Mouse (Mus musculus) G1E (cell line): ENCODE results near the gene Actn1. TPM values are rescaled to one million over a fixed set of nuclear protein-coding genes. Genes with fewer than 3 reads are reported as not detected.

ENCODE experiments used
- ATAC-seq: 2 replicates; pipeline ENCODE4 v1.8.0; 2016; ENCODE audit warnings: mild to moderate bottlenecking; ENCODE audit not compliant: insufficient number of reproducible peaks, poor library complexity, low FRiP score, severe bottlenecking; ENCODE audit errors: extremely low read depth
- DNase-seq: peaks from one replicate; pipeline ENCODE4 v3.0.0; 2012; ENCODE audit warnings: low spot score
- H3K27me3 ChIP-seq: 2 replicates; pipeline ENCODE4 v1.6.1; 2012; ENCODE audit warnings: mild to moderate bottlenecking, low read length, inconsistent platforms; ENCODE audit not compliant: insufficient read depth
- H3K36me3 ChIP-seq: replicated peaks from 2 replicates; pipeline ENCODE3; 2012; ENCODE audit warnings: mild to moderate bottlenecking, inconsistent platforms
- H3K4me1 ChIP-seq: 2 replicates; pipeline ENCODE4 v1.6.1; 2012; ENCODE audit warnings: low read depth, low read length, inconsistent platforms, mixed read lengths; ENCODE audit not compliant: insufficient read depth
- H3K4me3 ChIP-seq: 2 replicates; pipeline ENCODE4 v1.5.1; 2012; ENCODE audit warnings: low read depth, mild to moderate bottlenecking, inconsistent platforms, low read length, moderate library complexity, mixed read lengths
- H3K9me3 ChIP-seq: replicated peaks from 2 replicates; pipeline ENCODE4 v1.6.1; 2012; ENCODE audit warnings: inconsistent platforms
- CTCF ChIP-seq: IDR thresholded peaks from 2 replicates; pipeline ENCODE4 v1.5.1; 2012; ENCODE audit warnings: low read depth, low read length, inconsistent platforms, mixed read lengths
- GATA1 ChIP-seq: IDR thresholded peaks from 2 replicates; pipeline ENCODE4 v1.6.1; 2012; ENCODE audit warnings: borderline replicate concordance, low read length, inconsistent platforms, mixed read lengths
- GATA2 ChIP-seq: IDR thresholded peaks from 2 replicates; pipeline ENCODE4 v1.6.1; 2012; ENCODE audit warnings: low read depth, low read length, inconsistent platforms, borderline replicate concordance
- POLR2AphosphoS5 ChIP-seq: IDR thresholded peaks from 2 replicates; pipeline ENCODE4 v1.6.1; 2012; ENCODE audit warnings: low read depth, low read length, inconsistent platforms; ENCODE audit not compliant: insufficient replicate concordance
- TAL1 ChIP-seq: conservative IDR thresholded peaks from 2 replicates; pipeline ENCODE4 v1.6.1; 2012; ENCODE audit warnings: low read depth, low read length, inconsistent platforms, mixed read lengths
- polyA plus RNA-seq: library from polyadenylated mRNA; stranded (reverse); fragments of >175 nt; gene quantifications from 2 replicates; pipeline ENCODE4 v1.2.3, GENCODE M21; 2012
- total RNA-seq, 2 experiments: library from RNA; stranded (forward) in 1 of 2; stranded (reverse) in 1 of 2; fragments of 200-1000 nt in 1 of 2; fragments of >200 nt in 1 of 2; fragmentation: Nextera tagmentation in 1 of 2; gene quantifications; 2 replicates each; pipeline ENCODE4 v1.2.3; 2014 to 2017

The Actn1 gene
- total and polyA plus RNA-seq, 3 experiments, result 0.38 to 0.83 (median 0.40) TPM

DNA sequence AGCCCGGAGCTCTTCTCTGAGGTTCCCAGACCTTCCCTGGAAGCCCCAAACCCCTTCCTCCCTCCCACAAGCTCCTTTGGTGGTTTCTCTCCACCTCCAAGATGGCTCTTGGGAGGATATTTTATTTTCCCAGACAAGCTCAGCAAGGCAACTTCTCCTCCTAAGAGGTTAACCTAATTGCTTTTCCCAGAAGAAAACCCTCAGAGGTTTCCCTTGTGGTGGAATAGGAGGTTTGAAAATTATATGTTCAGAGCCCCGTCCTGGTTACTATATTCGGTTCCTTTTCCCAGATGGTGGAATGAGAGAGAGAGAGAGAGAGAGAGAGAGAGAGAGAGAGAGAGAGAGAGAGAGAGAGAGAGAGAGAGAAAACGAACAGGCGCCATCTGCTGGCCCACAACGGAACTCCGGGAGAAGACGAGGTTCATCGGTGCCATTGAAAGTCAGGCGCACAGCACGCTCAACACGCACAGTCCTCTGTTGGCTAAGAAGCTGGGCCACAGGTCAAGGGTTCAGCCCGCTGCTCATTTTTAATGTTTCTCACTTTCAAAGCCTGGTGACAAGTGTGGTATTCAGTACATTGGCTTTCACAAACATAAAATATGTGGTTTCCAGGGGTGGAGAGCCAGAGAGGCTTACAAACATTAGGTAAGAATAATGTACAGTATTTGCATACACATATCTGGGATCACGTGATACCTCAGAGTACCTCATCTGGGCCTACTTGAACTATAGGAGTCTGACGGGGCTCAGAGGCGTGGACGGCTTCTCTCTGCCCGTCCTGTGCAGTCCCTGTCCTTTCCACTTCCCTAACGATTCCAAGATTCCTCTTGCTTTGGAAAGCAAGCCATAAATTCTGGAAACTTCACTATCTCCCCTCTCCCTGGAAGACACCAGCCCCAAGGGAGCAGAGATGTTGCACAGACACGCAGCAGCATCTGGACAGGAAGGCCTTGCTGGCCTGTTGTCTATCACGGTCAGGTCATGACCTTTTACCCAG is 113.6 kb downstream of the Actn1 start:
- DNase-seq (no peak), ATAC-seq (no peak)
- TF ChIP-seq GATA1 (no peak), CTCF (peak; percentile 79), TAL1 (no peak)
- no peak overlapping the region for H3K4me3 ChIP-seq
- H3K27me3 ChIP-seq, result peaks cover 9% of the 10 kb centered on the region
- H3K4me1 ChIP-seq, result peaks cover 31% of the 10 kb centered on the region
- no peaks in the 10 kb centered on the region for H3K36me3 ChIP-seq
- no peaks in the 10 kb centered on the region for H3K9me3 ChIP-seq

DNA sequence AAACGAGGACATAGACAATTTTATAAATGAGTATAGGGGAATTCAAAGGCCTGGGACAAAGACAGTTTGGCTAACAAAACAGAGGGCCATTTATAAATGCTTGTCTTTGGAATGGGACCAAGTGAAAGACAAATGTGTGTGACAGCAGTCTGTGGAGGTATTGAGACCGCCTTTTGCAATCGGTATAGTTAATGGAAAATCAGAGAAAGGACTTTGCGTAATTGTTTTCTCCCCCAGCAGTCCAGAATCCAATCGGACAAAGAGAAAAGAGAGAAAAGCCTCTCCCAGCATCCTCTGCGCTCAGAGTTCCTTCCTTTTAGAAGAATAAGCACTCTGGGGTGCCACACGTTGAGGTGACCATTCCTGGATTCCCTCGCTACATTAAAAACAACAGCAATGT is 114.8 kb downstream of the Actn1 start:
- peaks cover 13% of the 10 kb centered on the region for H3K27me3 ChIP-seq
- DNase-seq (no peak), ATAC-seq (no peak)
- no peaks in the 10 kb centered on the region for H3K9me3 ChIP-seq
- TF ChIP-seq POLR2AphosphoS5, result no peak
- no peak for TF ChIP-seq GATA2
- no peak for TF ChIP-seq TAL1
- TF ChIP-seq CTCF, result no peak
- no peak for TF ChIP-seq GATA1
- H3K36me3 ChIP-seq, result no peaks in the 10 kb centered on the region
- peaks cover 38% of the 10 kb centered on the region for H3K4me1 ChIP-seq
- H3K4me3 ChIP-seq, result no peak overlapping the region

GRCm38 (mm10) chr12:80144846-80145245 is 115.3 kb downstream of the Actn1 start:
- no peaks in the 10 kb centered on the region for H3K9me3 ChIP-seq
- H3K4me1 ChIP-seq, result peaks cover 40% of the 10 kb centered on the region
- ATAC-seq (no peak), DNase-seq (no peak)
- TF ChIP-seq GATA2 (no peak), POLR2AphosphoS5 (no peak), TAL1 (no peak), GATA1 (no peak), CTCF (no peak)
- H3K27me3 ChIP-seq, result peaks cover 15% of the 10 kb centered on the region
- no peak overlapping the region for H3K4me3 ChIP-seq
- no peaks in the 10 kb centered on the region for H3K36me3 ChIP-seq

- Histone ChIP-seq H3K27me3 (peaks cover 37% of the 10 kb centered on the region), H3K36me3 (no peaks in the 10 kb centered on the region), H3K9me3 (no peaks in the 10 kb centered on the region), H3K4me3 (no peak overlapping the region), H3K4me1 (peaks cover 41% of the 10 kb centered on the region)
- ATAC-seq (no peak; the same call in 1 of the 2 replicates), DNase-seq (peak; percentile 69)
- TF ChIP-seq CTCF, result peak; percentile 96
- TF ChIP-seq GATA1, result no peak
Observed at GRCm38 (mm10) chr12:80141470-80141869, 118.7 kb downstream of the Actn1 start.

GRCm38 (mm10) chr12:80141011-80141410 is 119.2 kb downstream of the Actn1 start:
- no peaks in the 10 kb centered on the region for H3K9me3 ChIP-seq
- no peak for ATAC-seq
- H3K27me3 ChIP-seq, result peaks cover 41% of the 10 kb centered on the region
- H3K4me1 ChIP-seq, result peaks cover 42% of the 10 kb centered on the region
- H3K36me3 ChIP-seq, result no peaks in the 10 kb centered on the region
- no peak overlapping the region; the same call in 1 of the 2 replicates for H3K4me3 ChIP-seq
- TF ChIP-seq GATA2 (no peak), GATA1 (no peak), POLR2AphosphoS5 (no peak), CTCF (no peak), TAL1 (no peak)
- DNase-seq, result no peak

GRCm38 (mm10) chr12:80137744-80138143 is 122.4 kb downstream of the Actn1 start:
- peaks cover 39% of the 10 kb centered on the region for H3K27me3 ChIP-seq
- peaks cover 45% of the 10 kb centered on the region for H3K4me1 ChIP-seq
- ATAC-seq (no peak), DNase-seq (no peak)
- TF ChIP-seq POLR2AphosphoS5 (no peak), GATA1 (no peak), CTCF (no peak), TAL1 (no peak), GATA2 (no peak)
- no peak overlapping the region for H3K4me3 ChIP-seq
- H3K9me3 ChIP-seq, result no peaks in the 10 kb centered on the region
- no peaks in the 10 kb centered on the region for H3K36me3 ChIP-seq
